Mouse (Mus musculus): ENCODE measurements around the gene Mecp2. TPM values are rescaled to one million over a fixed set of nuclear protein-coding genes. Genes with fewer than 3 reads are reported as not detected.
"Not testable (repeated sequence)": the region's sequence is repeated elsewhere in the genome, so short reads cannot be mapped to it uniquely, and the experiment has no call there.

The Mecp2 gene
- total RNA-seq (2021): 10 to 100 TPM; 37.6 to 39.6 TPM

DNA sequence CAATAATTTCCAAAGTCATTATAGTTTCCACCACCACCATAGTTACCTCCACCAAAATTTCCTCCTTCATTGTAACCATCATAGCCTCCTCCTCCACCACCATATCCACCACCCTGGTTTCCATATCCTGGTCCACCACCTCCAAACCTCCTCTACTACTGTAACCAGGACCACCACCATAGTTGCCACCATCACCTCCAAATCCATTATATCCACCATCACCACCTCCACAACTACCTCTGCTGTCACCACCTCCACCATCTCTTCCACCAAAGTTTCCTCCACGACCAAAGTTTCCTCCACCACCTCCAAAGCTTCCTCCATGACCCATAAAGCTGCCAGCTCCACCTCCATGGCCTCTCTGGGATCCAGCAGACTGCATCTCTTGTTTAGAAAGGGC lies at the start of gene Mecp2:
Gene Mecp2 (minus strand): TSS at position 101 of the 400 bp plus-strand sequence.
- not testable (repeated sequence) for DNase-seq

DNA sequence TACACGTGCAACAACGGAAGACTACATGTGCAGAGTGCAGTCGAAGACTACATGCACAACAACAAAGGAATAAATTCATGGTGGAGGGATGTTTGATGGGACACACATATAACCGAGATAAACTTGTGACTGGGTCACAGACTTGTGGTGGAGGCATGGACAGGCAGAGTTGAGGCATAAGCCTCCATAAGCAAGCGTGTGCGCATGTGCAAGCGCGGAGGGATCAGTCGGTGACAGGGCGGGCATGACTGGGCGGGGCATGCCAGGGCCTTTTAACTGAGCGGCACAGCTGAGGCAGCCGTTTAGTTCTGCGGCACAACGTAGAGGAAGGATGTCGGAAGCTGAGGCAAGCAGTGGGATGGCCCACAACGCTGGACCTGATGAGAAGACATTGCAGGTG lies 41.8 kb upstream of the Mecp2 start, which contains the start of gene Tktl1:
Gene Tktl1 (plus strand): TSS at position 301 of the 400 bp plus-strand sequence.
- no peak for DNase-seq

DNA sequence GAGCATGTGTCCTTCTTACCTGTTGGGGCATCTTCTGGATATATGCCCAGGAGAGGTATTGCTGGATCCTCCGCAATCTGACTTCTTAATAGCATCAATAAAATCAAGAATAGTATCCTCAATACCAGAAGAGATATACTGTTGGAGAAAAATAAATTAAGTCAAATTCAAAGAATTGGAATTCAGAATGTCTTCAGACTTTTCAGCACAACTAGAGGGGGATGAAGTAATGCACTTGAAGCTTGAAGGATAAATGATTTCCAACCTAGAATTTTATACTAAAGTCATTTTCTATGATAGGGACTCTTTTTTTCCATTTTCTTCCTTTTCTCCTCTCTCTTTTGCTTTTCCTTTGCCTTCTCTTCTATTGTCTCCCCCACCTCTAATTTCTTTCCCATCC lies 32.6 kb upstream of the Mecp2 start, which contains the start of gene Tex28:
Gene Tex28 (minus strand): TSS at position 101 of the 400 bp plus-strand sequence.
- DNase-seq: no peak

DNA sequence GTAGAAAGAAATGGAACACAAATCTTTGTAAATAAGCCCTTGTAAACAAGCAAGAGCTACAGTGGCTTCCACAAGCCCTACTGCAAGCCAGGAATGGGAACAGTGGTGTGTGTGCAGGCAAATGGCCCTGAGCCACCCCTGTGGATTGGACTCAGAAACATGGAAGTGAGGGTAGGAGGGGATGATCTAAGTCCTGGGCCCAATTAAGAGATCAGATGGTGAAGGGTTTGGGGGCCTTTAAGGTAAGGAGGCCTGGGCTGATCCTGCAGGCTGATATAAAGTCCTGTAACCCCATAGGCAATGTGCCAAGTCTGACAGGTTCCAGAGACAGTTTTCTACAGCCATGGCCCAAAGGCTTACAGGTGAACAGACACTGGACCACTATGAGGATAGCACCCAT lies 8.0 kb downstream of the Mecp2 start, which contains the start of gene Opn1mw:
Gene Opn1mw (plus strand): TSS at position 301 of the 400 bp plus-strand sequence.
- DNase-seq: no peak

DNA sequence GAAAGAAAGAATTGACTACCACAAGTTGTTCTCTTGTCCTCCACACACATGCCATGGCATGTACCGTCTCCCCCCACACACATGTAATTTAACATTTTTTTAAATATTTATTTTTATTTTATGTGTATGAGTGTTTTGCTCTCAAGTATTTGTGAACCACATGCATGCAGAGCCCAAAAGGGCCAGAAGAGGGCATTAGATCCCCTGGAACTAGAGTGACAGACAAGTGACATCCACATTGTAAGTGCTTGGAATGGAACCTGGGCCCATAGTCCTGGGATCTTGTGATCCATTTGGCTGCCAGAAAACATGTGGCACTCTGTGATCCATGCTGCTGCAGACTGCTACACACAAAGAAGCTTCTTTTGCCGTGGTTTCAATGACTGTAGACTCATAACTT lies 10.2 kb downstream of the Mecp2 start:
- peak; percentile 13 for DNase-seq

DNA sequence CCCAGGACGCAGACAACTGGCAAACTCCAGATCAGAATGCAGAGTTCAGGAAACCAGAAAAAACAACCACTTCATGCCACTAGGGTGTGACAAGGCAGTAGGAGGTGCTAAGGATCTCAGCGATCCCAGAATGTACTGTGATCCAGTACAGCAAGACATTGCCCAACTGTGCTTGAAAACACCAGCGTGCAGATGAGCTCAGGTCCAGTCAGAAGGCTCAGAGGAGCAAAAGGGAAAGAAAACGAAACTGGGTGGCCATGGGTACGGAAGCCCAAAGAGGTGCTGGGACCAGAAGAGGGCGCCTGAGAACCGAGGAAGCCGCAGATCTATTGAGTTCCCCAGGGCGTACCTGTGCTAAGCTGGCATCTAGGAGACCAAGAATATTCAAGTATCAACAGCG lies 19.7 kb downstream of the Mecp2 start:
- peak; percentile 61 for DNase-seq

DNA sequence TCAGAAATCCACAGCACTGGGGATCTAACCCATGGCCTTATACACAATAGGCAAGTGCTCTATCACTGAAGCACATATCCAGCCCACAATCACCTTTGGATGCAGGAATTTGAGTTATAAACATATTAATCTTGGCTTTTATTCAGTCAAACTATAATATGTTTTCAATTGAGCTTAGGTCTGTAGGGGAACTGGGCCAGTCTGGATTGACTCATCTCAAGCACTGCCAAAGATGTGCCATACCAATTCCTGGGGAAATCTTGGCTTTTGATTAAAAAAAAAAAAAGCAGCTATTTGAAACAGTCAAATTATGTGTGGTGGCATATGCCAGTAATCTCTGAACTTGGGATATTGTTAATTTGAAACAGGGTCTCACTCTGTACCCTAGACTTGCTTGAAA lies 21.1 kb downstream of the Mecp2 start:
- no peak for DNase-seq

DNA sequence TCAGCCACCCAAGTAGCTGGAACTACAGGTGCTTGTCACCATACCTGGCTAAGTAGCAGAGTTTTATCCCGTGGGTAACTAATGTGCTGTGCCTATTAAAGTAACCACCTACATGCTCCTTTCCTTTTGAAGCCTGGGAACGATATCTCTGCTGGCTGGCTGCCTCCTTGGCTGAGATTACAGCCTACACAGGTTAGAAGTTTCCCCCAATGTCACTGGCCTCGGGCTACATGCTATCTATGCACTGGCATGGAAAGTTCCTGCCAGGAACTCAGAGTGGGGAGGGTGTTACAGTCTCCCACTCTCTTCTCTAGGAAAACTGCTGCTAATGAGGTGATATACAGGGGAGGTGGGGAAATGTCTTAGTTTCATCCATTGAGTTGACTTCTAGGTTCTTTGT lies 26.4 kb downstream of the Mecp2 start:
- DNase-seq: peak; percentile 20

DNA sequence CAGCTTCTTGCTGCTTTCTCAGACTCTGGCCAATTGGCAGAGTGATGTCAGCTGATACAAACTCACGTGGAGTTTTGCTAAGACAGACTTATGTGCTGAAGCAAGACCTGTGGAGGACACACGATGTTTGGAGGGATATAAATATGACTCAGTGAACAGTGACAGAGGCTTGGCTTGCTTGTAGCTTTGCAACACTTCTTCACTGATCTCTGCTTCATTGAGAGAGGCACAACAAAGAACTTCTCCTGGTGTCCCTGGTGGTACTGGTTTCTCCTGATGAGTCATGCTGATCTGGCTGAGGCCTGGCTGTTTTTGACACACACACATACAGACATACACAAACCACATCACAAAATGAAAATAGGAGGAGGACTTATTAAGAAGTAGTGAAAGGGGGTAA lies 29.2 kb downstream of the Mecp2 start:
- no peak for DNase-seq

DNA sequence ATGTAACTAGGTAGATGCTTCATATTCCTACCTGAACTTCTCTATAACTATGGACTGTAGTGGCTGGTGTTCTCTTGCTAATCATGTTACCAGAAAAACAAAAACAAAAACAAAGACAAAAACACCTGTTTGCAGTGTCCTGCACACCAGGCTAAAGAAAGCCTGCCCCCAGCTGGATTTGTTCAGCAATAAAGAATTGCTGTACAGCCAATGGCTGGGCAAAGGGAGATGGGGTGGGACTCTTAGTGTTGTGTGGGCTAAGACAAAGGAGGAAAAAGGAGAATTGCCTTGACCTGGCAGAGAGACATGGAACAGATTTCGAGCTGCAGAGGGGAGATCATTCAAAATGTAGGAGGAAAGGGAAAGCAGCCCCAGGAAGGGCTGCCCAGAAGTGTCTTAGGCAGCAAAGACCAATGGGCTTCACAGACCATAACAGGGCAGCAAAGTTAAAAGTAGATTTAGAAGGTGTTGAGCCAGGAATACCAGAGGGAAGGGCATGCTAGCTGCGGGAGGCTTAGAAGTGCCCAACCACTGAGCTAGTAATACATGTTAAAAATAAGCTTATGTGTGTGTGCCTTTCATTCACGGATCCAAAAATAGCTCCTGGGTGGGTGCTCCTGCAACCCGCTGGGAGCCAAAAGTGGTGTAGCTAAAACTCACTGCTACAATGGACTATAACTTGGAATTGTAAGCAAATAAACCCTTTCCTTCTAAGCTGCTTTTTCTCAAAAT lies 31.5 kb downstream of the Mecp2 start:
- peak; percentile 14 for DNase-seq

DNA sequence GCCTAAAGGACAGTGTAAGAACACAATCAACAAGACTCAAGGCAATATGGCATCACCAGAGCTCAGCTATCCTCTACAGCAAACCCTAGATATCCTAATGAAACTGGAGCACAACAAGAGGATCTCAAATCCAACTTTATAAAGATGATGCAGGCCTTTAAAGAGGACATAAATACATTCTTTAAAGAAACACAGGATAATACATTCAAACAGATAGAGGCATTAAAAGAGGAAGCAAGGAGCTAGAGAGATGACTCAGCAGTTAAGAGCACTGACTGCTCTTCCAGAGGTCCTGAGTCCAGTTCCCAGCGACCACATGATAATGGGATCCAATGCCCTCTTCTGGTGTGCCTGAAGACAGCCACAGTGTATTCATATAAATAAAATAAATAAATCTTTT lies 40.0 kb downstream of the Mecp2 start:
- no peak for DNase-seq

DNA sequence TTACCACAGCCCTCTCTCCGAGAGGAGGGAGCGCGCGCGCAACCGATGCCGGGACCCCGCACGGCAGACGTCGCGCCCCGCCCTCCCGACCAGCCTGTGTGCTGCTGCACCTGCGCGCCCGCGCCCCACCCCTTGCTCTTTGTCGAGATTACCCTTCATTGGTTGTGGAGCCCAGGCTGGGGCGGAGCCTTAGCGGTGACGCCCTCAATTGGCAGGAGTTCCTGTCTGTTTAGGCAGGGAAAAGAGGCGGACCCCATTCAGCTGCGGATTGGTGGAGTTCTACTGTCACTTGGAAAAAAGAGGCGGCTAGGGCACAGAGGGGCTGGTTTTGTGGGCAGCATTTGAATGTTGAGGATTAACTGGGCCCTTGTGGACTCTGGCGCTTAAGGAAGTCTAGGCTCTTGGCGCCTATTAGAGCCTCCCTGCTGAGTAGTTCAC lies 49.5 kb downstream of the Mecp2 start:
- peak; percentile 97 for DNase-seq

DNA sequence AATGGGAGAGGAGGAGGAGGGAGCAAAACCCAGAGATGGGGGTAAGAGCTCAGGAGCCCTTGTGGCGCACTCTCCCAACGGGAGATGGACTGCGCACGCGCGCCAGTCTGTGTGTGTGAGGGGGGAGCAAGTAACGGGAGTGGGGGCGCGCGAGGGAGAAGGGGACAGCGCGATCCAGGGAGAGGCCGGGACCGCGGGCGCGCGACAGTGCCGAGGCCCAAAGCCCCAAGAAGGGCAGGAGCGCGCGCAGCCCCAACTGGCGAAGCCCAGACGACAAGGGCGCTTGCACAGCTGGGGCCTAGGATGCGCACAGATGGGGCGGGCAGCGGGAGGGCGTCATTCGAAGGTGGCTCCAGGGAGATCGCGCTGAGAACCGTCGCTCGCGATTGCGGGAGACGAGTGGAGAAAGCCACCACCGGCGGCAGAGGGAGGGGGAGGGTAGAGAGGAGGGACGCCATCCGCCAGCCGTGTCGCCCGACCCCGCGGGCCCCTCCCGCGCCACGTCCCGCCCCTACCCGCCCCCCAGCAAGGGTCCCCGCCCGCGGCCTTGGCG lies 50.1 kb downstream of the Mecp2 start:
- peak; percentile 80 for DNase-seq

DNA sequence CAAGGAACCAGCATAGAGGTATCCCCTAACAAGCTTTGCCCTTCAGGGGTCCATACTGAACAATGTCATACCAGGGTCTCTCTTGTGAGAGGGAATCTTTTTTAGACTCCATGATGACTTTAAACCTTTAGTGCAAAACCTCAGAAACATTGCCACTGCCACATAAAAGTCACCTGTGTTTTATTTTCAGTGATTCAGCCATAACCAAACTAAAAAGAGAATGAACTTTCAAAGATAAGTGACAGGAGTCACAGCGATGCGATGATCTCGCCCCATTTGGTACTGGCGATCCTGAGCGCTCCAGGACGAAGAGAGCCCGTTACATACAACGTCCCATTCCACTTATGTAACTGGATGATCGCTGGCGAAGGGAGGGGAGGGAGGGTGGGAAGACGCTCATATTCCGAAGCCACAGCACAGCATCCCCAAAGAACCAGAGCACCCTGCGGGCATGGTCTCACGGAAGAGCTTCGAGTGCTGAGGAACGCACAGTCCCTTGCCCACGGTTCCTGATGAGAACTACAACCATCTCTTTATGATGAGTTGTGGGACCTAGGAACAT lies 50.8 kb downstream of the Mecp2 start:
- no peak for DNase-seq

DNA sequence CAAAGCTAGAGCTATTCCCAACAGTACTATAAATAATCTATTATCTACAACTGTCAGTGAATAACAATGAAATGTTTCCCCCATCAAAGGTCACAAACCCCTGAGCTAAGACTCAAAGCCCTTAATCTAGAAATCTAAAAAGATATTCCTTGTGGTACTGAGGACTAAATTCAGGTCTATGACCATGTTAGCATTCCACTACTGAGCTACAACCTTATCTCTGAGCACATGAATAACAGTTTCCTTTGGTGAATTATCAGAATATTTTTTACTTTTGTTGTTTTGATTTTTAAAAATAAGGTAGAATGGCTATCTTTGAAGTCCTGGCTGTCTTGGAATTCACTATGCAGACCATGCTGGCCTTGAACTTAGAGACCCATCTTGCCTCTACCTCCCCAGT lies 64.4 kb downstream of the Mecp2 start:
- DNase-seq: no peak

DNA sequence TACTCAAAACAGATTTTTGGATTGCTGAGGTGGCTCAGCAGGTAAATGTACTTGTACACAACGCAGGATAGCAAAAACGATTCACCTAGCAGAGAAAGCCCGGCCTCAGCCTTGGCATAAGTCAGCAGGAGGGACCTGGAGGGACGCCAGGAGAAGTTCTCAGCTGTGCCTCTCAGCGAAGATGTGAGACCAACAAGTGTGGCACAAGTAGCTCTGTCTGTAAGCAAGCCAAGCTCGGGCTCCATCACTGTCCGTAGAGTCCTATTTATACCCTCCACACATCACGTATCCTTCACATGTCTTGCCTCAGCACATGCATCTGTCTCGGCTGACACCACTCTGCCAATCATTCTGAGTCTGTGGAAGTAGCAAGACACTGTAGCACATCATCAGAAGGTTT lies 67.3 kb downstream of the Mecp2 start:
- peak; percentile 43 for DNase-seq

DNA sequence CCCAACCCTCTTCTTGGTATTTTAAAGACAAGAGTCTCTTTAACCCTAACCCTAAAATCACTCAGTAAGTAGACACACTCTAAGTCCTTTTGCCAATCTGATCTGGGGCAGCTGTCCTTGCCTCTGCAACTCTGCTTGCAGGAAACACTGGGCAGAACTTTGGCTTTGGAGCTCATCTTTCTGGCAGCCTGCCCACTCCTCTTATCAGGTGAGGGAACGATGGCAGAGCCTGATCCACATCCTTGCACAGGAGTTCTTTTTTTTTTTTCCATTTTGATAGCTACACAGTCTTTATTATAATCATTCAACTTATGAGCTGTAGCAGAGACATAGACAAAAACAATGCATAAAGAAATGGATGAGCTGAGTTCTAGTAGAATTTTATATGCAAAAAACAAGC lies 90.1 kb downstream of the Mecp2 start:
- no peak for DNase-seq

DNA sequence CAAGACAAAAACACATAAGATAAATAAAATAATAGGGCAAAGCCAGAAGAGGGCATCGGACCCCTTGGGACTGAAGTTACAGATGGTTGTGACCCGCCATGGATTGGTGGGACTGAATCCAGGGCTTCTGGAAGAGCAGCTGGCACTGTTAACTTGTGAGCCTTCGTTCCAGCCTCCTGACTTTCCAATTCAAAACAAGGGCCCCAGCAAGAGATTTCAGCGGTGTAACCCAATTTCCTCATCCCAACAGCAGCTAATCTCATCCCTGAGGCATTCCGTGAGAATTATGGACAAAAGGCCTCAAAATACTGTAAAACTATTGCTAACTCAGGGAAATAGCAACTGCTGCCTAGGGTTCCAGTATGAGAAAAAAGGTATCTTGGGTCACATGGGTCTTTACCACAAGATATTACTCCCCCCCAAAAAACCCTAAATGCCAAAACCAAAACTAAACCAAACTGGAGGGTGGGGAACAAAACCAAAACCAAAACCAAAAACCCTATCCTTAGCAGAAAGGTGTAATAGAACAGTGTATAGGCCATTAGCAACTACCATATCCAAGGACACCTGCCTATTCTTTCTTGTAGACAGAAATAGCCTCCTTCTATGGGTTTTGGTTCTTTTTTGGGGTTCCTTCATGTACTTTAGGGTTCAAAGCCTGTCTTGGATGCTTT lies 97.3 kb downstream of the Mecp2 start:
- DNase-seq: no peak

DNA sequence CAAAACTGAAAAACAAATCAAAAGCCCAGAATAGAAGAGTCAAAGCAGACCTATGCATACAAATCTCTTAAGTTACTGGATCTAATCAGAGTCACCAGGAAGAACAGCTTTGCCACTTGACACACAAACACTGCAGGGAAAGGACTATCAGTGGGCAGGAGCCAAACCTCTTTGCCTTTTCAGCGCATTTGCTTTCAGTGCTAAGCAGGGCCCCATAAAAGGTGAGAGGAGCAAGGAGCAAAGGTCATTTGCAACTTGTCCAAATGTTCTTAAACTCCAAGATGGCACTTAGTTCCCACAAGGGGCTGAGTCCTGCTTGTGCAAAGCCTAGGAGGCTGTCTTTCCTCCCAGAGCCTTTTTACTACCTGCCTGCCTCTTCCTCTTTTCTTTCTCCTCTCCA lies 105.2 kb downstream of the Mecp2 start:
- no peak for DNase-seq

DNA sequence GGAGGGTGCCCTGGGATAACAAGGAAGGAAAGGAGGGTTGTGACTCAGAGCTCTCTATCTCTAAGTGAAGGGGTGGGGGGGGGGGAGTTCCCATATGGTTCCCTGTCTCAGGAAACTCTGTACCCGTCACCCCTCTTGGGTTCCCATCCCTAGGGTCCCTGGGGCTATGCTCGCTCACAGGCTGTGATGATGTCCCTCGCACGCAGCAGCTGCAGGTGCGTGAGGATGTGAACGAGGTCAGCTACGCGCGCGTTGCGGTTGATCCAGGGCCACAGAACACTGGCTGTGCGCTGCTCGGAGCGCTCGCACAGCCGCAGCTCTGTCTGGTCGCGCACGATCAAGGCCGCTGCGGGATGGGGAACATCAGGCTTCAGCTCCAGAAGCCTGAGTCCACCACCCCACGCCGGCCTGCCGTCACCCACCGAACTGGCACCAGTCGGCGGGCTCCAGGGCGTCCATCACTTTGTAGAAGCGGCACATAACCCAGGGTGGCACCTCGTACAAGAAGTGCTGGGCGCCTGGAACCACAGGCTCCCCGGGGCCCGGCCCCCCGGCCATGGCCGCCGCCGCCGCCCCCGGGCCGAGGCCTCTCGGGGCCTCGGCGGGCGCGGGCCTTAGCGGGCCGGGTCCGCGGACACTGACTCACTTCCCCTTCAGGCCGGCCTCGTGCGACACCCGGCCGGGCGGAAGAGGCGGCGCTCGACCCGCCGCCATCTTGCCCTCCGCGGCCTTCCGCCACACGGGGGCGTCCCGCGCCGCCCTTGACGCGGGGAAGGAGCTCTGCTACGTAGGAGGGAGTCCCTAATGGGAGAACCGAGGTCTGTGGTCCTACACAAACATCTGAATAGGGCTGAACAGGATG lies 111.7 kb downstream of the Mecp2 start, which contains the start of gene Irak1:
Gene Irak1 (minus strand): TSS at position 731 of the 862 bp plus-strand sequence.
- peak; percentile 89 for DNase-seq

DNA sequence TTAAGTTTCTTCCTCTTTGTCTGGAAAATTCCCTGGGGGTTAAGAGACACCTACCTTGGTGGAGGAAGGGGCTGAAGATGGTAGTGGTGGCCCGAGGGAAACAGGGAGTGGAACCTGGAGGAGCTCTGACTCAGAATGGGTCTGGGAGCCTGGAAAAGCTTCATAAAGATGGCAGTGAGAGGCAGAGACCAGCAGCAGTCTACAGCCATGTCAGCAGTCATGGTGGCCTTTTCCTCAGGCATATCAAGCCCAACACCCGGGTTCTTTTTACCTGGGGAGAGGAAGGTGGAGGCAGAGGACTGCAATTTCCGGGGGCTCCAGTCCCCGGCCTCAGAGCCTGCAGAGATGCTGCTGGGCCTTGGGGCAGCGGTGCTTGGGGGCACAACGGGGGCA lies 112.4 kb downstream of the Mecp2 start:
- no peak for DNase-seq

DNA sequence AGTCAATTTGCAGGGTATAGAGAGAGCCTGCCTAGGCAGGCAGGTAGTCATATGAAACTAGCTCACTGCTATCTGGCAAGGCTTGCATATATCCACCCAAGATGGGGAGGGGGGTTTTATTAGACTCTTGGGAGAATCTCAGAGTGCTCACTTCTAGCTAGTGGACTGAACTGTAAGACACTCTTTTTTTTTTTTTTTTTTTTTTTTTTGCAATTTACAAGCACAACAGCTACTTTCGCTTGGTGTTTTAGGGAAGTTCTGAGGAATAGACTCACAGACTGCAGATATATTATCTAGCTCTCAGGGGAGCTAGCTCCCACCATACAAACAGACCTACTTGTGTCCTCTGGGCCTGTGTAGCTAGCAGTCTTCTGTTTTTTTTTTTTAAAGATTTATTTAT lies 120.6 kb downstream of the Mecp2 start:
- no peak for DNase-seq
